Mouse (Mus musculus): ENCODE results near the gene Bicd2.

GRCm38 (mm10) chr13:49396798-49397197 is 55.4 kb downstream of the Bicd2 start:
- TF ChIP-seq ZC3H11A (IDR thresholded peaks at IDR 0.05; ENCODE audit: borderline replicate concordance, low read depth, low read length) (no peak), ZNF384 (IDR thresholded peaks at IDR 0.05; ENCODE audit: low read depth, low read length) (no peak)
